Mouse (Mus musculus) erythroid progenitor cell, adult 5-6 weeks (primary cell): ENCODE measurements at regions not wholly inside any gene's neighbourhood (a gene's known extent, or its start where the extent isn't known, plus 50 kb on each side); places are given as distances from the start of the nearest gene placed in this dataset.

Experiments used
- ATAC-seq: replicated peaks from 2 replicates; pipeline ENCODE4 v1.8.0; 2016; ENCODE audit warnings: moderate number of reproducible peaks, mild to moderate bottlenecking, moderate TSS enrichment, inconsistent platforms; ENCODE audit not compliant: poor library complexity, low FRiP score, severe bottlenecking

DNA sequence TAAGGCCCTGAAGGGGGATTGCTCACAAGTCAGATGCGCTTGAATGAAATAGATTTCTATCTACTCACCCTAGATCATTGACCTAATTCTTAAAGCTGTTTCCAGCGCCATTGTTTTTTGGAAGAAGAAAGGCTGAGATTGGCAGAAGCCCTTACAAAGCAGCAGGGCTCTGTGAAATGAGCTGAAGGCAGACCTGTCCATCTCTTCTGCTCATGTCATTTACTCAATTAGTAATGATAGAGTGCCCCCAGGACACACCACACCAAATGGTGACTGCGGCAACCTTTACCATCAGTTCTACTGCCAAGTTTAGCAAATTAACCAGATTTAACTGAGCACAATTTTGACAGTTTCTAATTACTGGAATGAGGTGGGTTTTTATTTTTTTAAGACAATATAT is 1067.5 kb downstream of the Ttll7 start:
- ATAC-seq: no peak

DNA sequence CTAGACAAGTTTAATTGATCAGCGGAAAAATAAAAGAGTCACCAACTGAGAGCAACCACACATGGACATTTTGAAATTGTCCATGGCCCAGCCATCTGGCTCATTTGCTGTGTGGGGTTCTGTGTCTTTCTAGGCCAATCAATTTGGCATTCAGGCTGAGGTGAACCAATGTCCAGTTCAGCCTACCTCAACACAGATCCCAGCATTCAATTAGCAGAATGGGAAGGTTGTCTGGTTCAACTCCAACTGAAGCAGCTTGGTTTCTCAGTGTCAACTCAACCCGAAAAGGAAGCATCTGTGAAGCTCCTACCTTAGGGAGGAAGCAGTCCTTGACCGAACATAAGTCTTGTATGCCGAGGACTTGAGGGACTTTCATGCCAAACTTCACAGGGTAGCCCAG is 1067.0 kb downstream of the Ttll7 start:
- no peak for ATAC-seq

DNA sequence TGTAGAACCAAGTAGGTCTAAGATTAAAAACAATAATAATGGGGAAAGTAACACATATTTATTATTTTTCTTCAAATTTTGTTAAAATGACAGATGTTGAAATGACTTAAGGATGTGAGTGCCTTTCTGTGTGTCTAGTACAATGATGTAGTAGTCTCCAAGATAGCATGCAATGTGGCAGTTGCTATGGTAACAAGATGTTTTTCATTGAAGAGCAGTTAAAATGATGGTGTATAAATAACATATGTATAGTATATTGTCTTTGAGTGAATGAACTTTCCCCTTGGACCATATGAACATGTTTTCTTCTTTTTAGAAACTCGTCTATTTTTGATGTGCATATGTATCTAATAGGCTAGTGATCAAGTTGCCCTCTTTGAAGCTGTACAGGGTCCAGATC is 1044.6 kb downstream of the Ttll7 start:
- no peak for ATAC-seq

DNA sequence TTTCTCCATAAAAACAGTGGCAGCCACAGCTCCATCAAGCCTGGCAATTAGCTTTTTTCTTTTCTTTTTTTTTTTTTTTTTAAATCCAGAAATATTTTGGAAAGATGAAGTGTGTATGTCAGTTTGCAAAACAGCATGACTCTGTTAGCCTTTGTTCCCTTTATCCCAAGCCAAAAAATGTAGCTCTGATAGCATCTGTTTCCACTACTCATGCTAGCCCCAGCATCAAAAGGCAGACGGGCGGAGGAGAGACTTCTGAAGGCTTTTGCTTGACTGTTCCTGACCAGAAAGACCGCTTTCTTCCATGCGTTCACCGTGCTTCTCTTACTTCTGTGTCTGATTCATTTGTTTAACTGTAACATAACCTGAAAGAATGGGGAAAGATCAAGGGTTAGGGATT is 1039.5 kb downstream of the Ttll7 start:
- no peak for ATAC-seq

DNA sequence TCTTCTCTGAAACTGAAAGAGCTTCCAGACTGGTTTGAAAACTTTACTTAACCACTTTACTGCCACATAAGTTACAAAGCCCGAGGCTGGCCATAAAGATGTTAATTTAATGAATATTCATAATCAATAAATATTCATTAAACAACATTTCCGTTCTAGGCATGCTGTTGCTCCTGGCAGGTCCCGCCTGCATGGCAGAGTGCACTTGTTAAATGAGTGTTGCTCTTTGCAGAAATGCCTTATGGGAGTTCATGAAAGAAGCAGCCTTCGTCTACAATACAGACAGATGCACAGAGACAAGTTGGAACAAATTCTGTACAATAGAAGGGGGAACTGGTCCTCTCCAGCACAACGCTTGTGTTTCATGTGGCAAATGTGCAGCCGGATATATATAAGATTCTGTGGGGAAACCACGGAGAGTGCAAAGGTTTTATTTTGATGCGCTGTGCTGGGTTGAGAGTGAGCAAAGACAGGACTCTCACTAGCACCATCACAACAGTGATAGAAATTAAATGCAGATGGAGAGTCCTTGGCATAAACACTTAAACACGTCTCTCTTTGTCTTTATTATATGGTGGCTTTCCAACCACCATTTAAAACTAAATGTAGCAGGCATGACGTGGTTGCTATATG is 1034.2 kb downstream of the Ttll7 start:
- ATAC-seq: no peak

DNA sequence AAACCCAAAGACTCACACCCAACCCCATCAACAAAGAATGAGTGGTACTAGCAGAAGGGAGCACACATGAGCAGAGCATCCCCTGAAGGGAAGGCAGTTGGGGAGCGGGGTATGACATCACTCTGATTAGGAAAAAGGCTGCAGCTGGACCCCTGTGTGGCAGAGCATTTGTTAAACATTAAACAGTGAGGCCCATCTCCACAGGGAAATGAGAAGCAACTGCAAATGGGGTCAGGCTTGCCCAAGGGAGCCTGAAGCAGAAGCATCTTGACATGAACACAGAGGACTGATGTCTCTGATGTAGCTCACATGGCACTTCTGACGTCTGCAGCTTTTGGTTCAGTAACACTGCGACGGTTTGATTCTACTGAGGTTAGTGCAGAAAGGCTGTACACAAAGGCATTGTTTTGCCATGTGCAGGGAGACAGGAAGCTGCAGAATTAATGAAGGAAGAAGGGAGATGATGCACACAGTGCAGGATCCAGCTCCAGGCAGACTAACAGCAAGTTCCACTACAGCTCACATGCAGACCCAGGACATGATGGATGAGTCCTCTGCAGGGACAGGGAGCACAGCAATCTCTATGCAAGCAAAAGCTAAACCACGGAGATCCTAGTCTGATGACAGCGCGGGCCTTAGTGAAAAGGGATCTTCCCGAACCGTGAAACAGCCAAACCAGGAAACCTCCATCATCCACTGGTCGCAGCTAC is 1030.9 kb downstream of the Ttll7 start:
- ATAC-seq: no peak

DNA sequence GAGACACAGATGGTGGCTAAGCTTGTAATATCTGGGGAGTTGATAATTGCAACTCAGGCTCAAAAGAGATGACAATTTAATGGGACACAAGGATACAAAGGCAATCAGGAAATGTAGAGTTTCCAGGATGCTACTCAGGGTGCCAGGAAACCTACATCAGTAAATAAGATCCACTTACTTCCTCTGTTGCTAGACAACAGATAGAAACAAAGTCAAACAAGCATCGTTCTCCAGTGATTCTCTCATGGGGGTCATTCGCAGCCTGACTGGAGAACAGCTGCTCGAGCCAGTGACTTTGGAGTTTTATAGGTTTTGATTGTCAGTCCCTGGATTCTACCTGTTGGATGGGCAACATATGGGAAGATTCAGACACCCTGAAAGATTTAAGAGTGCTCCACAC is 1026.5 kb downstream of the Ttll7 start:
- ATAC-seq: no peak

DNA sequence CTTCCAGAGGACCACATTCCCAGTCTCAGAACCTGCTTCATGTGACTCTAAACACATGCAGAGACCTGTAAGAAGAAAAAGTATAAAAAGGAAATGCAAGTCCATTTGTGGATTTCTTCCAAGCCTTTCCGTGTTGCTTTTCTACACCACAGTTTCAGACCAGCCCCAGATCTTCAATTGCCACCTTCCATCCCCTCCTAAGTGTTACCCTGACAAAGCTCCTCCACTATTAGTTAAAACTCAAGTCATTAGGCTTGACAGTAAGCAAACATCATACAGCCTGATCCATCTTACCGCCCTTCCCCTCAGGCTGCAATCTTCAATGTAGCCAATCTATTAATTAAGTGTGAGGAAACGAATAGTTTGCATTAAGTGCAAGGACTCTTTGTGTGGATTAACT is 1016.1 kb downstream of the Ttll7 start:
- ATAC-seq: no peak

DNA sequence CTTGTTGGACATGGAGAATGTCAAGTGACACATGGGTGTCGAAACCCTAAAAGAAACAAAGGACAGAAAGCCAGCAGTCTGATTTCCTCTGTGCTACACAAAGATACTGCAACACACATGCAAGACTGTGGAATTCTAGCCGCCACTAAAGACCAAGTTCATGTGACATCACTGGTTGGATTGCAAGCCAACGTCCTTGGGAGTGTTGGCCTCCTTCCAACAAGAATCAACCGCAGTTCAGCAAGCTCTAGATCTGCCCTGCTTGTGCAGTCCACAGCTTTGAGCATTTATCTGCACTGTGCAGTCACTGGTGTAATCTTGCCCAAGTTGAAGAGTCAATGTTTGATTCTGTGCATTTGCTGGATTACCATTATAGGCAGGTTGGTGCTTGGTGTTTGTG is 1001.2 kb downstream of the Ttll7 start:
- ATAC-seq: no peak

DNA sequence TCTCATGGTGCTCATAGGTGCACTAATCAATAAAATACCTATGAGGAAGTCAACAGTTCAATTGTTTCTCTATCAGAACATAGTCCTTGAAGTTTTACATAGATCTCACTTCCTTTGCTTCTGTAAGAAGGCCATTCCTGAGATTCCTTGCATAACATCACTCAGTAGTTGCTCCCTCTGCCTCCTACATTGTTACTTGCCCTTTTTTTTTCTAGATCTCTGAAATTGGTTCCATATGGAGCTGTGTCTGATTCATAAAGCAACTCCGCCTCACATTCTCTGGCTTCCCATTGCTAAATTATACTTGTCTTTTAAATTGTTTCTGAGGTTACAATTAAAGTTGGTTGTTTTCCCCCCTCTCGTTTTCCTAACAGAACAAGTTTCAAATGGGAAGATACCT is 1000.7 kb downstream of the Ttll7 start:
- ATAC-seq: no peak

DNA sequence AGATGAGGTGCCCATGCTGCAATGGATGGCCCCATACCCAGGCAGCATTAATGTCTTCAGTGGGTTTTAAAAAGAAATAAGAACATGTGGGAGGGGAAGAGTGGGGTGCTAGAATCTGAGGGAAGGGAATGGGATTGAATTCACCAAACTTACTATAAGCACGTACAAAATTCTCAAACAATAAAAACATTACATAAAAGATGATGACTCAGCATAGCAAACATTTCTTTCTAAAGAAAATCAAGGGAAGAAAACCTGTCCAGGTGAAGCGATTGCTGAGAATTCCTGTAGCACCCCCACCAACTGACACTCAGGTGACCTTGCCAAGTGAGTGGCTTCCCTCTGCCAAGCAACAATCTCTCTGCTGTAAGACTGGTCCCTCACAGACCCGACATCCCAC is 989.2 kb downstream of the Ttll7 start:
- no peak for ATAC-seq

DNA sequence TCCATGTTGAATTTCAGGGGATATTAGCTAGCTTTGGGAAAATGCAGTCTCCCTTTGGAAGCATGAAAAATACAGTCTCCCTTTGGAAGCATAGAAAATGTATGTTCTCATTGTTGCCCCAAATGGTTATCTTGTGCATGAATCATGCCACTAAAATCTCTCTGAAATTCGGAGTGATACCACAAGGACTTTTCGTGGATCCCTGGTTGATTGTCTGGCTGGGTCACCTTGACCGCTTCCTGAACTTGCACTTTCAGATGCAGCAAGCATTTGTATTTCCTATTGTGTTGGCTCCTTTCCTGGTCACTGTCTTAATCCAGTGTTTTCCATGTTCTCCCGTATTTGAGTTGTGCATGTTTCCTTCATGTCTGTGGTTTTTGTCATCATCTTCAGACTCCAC is 986.6 kb downstream of the Ttll7 start:
- no peak for ATAC-seq

DNA sequence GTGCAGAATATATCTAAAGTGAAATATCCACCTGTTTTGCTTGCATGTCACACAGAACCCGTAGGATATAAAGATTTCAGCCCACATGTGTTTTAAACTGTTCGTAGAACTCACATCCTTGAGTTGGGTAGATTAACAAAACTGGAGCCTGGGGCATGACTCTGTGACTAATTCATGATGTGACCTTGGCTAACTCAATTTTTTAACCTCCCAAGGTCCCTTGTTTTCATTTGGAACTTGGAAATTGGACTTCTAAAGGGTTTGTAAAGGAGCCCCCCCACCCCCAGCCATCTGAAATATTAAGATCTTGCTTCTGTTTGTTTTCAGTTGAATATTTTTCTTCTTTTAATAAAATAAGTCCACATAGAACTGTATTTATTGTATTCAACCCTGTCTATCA is 983.5 kb downstream of the Ttll7 start:
- no peak for ATAC-seq

DNA sequence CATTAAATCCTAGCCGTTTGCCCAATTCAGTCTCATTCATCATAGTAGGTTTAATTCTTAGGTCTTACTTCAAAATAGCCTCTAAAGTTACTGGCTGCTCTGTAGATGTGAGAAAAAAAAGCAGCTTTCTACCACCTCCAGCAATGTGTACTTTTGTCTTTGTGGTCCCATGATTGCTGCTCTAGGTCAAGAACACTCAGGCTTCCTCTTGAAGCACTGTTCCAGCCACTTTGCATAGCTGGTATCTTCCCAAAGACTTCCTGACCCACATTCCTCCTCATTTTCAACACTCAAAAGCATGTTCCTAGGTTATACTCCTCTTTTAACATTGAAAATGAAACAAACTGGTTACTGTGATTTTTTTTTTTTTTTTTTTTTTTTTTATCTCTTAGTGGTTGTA is 973.2 kb downstream of the Ttll7 start:
- ATAC-seq: no peak

DNA sequence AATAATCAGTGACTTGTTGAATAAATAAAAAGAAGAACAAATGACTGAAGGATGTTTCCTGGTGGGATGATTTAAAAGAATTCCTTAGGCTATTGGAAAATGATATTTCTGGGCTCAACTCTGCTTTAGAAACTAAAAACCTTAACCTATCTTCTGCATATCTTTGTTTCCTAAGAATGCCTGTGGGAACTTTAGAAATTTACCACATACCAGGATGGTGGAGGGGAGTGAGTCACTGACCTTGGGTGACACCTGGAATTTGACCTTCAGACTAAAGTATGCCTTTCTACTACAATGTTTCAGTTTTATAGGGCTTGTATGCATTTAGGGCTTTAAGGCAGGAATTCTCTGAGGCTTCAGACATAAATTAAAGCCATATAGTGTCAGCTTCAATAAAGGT is 972.3 kb downstream of the Ttll7 start:
- no peak for ATAC-seq

DNA sequence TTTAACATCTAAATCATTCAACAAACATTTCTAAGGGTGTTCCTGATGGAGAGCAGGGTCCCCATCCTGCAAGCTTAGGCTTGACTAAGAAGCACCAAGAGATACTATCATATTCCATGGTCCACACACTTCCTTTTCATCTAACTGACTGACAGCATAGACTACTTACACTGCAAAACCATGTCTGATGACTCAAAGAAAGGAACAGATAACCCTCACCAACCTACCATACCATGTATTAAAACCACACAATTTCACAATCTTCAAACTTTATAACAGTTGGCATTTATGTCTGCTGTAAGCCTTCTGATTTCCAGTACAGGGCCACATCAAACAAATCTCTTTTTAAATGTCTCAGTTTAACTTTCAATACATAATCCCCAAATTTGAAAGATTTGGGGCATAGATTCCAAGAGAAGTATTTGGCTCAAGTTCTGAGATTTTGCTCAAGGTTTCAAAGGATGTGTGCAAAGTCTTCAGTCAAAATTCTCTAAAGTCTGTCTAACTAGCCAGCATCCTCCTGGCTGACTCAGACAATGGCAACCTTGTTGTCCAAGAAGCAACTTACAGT is 962.0 kb downstream of the Ttll7 start:
- no peak for ATAC-seq

DNA sequence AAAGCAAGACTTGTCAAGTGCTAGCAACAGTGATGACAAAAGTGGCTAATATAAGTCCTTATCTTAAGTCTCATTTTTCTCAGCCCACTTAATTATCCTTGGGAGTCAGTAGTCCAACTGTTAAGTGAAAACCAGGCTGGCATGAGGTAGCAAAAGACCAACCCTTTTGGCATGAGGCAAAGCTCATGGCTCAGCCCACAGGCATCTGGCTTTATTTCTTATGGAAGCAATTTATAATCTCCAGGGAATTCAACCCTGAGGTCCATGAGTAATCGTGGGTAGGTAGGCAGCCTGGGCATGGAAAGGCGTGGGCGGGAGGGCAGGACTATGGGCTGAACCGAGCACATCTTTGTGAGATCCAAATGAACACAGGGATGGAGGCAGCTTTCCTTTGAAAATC is 950.4 kb downstream of the Ttll7 start:
- no peak for ATAC-seq

DNA sequence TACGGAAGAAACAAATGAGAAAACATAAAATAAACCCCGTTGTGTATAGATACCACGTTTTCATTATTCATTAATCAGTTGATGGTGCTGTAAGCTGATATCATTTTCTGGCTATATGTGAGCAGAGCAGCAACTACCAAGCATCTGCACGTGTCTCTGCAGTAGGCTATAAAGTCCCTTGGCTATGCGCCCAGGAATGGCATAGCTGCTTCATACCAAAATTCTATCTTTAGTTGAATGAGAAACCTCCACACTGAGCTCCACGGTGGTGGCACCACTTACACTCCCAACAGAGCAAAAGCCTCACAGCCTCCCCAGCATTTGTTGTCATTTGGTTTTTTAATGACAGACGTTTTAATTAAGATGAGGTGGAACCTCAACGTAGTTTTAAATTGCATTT is 944.4 kb downstream of the Ttll7 start:
- ATAC-seq: no peak

DNA sequence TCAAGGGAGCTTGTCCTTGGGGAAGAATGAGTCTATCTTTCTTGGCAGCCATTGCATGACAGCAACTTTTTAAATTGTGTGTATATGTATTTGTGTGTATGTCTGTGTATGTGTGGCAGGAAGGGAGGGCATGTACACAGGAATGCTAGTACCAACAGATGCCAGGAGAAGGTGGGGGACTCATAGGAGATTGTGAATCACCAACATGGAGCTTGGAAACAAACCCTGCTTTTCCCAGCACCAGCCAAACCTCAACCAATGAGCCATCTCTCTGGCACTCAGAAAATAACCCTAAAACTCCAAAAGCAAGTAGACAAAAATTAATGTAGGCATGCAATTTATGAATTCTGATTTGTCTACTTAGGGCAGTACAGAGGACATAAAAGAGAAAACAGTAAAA is 942.9 kb downstream of the Ttll7 start:
- no peak for ATAC-seq

DNA sequence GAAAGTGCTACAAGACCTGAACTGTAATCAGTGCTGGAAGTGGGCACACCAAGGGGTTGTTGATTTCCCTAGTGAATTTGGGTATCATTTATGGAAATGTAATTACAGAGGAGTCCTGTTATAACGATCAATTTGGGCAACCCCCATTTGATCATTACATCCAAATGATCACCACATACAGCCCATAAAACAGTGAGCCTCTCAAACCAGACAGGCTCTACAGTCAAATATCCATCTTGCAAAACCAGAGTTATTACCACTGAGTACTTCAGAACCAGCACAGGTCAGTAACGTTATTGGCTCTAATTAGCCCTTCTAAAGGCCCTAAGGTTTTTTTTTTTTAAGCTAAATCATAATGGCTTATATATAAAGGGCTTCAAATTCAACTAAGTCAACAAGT is 934.4 kb downstream of the Ttll7 start:
- ATAC-seq: no peak

DNA sequence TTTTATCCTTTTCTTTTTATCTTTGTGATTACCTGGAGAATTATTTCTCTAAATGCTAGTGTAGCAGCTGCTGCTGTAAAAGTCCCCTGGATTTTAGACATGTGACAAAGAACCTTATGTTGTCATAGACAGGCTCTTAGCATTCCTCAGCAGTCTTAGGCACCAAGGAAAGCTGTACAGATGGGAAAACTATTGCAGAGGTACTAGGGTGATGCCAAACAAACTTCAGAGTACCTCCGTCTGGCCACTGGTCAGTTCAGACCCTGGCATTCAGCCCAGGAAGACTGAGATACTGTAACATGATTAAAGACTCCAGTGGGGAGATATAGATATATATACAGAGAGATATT is 898.6 kb downstream of the Ttll7 start:
- ATAC-seq: no peak
